Mouse (Mus musculus) neural tube, embryonic 14.5 days (tissue): ENCODE measurements around the gene Lama2. TPM values are rescaled to one million over a fixed set of nuclear protein-coding genes. Genes with fewer than 3 reads are reported as not detected.

Experiments
- ATAC-seq: fragments of 200-750 bp; cut with Nextera tagmentation; 2 replicates; pipeline ENCODE4 v1.8.0; 2017; ENCODE audit warnings: low read depth, mild to moderate bottlenecking, moderate TSS enrichment, moderate library complexity
- H3K27ac ChIP-seq: fragments of 300-500 bp; sonication (generic); 2 replicates; pipeline ENCODE4 v1.5.1; 2014; ENCODE audit warnings: low read depth, mild to moderate bottlenecking, control low read depth, low read length, moderate library complexity, mixed read lengths
- H3K27me3 ChIP-seq: fragments of 300-500 bp; sonication (generic); 2 replicates; pipeline ENCODE4 v1.6.1; 2014; ENCODE audit warnings: low read length; ENCODE audit not compliant: control insufficient read depth, insufficient read depth
- H3K36me3 ChIP-seq: fragments of 300-500 bp; sonication (generic); 2 replicates; pipeline ENCODE4 v1.6.1; 2014; ENCODE audit warnings: low read length, mixed read lengths; ENCODE audit not compliant: control insufficient read depth, insufficient read depth
- H3K4me1 ChIP-seq: fragments of 300-500 bp; sonication (generic); 2 replicates; pipeline ENCODE4 v1.6.1; 2014; ENCODE audit warnings: low read length; ENCODE audit not compliant: control insufficient read depth, insufficient read depth
- H3K4me2 ChIP-seq: fragments of 300-500 bp; sonication (generic); 2 replicates; pipeline ENCODE4 v1.6.1; 2014; ENCODE audit warnings: mild to moderate bottlenecking, low read depth, low read length, control low read depth
- H3K4me3 ChIP-seq: fragments of 300-500 bp; sonication (generic); 2 replicates; pipeline ENCODE4 v1.5.1; 2014; ENCODE audit warnings: low read depth, low read length, control low read depth, mixed read lengths
- H3K9ac ChIP-seq: fragments of 300-500 bp; sonication (generic); replicated peaks from 2 replicates; pipeline ENCODE4 v1.6.1; 2014; ENCODE audit warnings: low read depth, mild to moderate bottlenecking, control low read depth, low read length, mixed read lengths
- H3K9me3 ChIP-seq: fragments of 300-500 bp; sonication (generic); 2 replicates; pipeline ENCODE4 v1.6.1; 2016; ENCODE audit warnings: low read length; ENCODE audit not compliant: control insufficient read depth
- WGBS: fragments of 180-500 bp; shearing (Covaris S2); extraction: QIAGEN DNeasy Blood & Tissue Kit; methylation state at CpG from one replicate; pipeline ENCODE4 v1.1.7; 2014; 5-methylcytosine and 5-hydroxymethylcytosine counted together
- polyA plus RNA-seq: library from polyadenylated mRNA; unstranded; fragments of >200 nt; fragmentation: Nextera tagmentation; extraction: Ambion mirVana; gene quantifications from 2 replicates; pipeline ENCODE4 v1.2.1, GENCODE M21; 2014

Lama2 gene
- polyA plus RNA-seq, 1 experiment from 2014 or later: 0.86 TPM

GRCm38 (mm10) chr10:27305301-27305700 lies 314.3 kb downstream of the Lama2 start:
- Histone ChIP-seq H3K4me2 (no peak overlapping the region), H3K9me3 (no peaks in the 10 kb centered on the region), H3K9ac (no peak overlapping the region), H3K36me3 (no peaks in the 10 kb centered on the region), H3K27me3 (no peaks in the 10 kb centered on the region), H3K4me1 (no peaks in the 10 kb centered on the region), H3K4me3 (no peak overlapping the region), H3K27ac (no peak overlapping the region)
- 66% methylated on average over 3 of the region's 3 CpGs for WGBS
- ATAC-seq: no peak

DNA sequence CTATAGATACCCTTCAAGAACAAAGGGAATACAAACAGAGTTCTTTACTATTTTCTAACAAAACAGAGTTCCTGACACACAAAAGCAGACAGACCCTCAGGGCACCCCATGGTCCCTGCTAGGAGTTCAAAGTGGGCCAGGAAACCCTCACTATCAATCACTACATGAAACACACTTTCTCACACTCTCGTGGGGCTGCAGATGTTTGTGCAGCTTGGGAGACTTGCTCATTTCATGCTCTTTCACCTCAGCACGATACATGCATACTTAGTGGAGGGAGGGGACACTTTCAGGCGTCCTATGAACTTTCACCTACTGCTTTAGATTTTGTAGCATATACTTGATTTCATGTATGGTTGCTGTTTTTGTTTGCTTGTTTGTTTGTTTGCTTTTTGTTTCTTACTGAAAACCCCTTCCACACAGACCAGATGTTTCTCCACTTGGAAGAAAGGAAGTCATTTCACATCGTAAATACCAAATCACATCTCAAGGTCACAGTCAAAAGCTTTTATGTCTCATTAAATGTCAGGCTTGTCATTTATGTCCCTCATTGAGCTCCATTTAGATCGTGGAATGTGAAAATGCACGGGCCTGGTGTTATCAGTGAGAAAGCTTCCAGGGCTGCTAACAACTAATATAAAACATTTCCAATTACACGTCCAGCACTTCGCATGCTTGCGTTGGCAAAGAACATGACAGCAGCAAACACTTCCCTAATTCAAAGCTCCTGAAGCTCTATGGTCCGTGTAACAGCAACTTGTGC lies 334.3 kb downstream of the Lama2 start:
- Histone ChIP-seq H3K4me2 (no peak overlapping the region), H3K27ac (no peak overlapping the region), H3K9me3 (no peaks in the 10 kb centered on the region), H3K36me3 (no peaks in the 10 kb centered on the region), H3K4me1 (peaks cover 7% of the 10 kb centered on the region; the same call in 1 of the 2 replicates), H3K9ac (no peak overlapping the region), H3K4me3 (no peak overlapping the region), H3K27me3 (no peaks in the 10 kb centered on the region)
- peak; percentile 66; the same call in 1 of the 2 replicates for ATAC-seq
- WGBS: 24% methylated on average over 10 of the region's 10 CpGs

- no peak overlapping the region for H3K27ac ChIP-seq
- no peaks in the 10 kb centered on the region for H3K36me3 ChIP-seq
- no peaks in the 10 kb centered on the region for H3K9me3 ChIP-seq
- 61% methylated on average over 2 of the region's 2 CpGs for WGBS
- no peak for ATAC-seq
- no peak overlapping the region for H3K4me2 ChIP-seq
- H3K4me3 ChIP-seq: no peak overlapping the region
- no peaks in the 10 kb centered on the region for H3K4me1 ChIP-seq
- no peak overlapping the region for H3K9ac ChIP-seq
- no peaks in the 10 kb centered on the region for H3K27me3 ChIP-seq
These were observed 352.1 kb downstream of the Lama2 start for GRCm38 (mm10) chr10:27267432-27267831.

DNA sequence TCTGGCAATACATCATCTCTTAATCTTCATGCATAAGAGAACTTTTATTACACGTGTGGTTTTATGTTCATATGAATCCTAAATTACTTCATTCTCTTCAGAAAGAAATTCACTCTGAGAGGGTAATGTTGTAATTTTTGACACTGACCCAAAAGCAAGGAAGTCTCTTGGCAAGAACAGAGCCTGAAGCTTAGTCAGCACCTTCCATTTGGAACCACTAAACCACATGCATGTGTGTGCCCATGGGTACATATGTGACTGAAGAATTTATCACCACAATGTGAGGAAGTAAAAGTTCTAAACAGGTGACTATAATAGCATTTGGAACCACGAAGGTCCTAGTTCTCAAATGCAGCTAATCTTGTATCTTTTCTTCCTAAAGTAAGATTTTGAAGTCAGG lies 353.7 kb downstream of the Lama2 start:
- Histone ChIP-seq H3K27me3 (no peaks in the 10 kb centered on the region), H3K9me3 (no peaks in the 10 kb centered on the region), H3K27ac (no peak overlapping the region), H3K9ac (no peak overlapping the region), H3K4me2 (no peak overlapping the region), H3K36me3 (no peaks in the 10 kb centered on the region), H3K4me3 (no peak overlapping the region), H3K4me1 (no peaks in the 10 kb centered on the region)
- WGBS: 60% methylated on average over 2 of the region's 2 CpGs
- ATAC-seq: no peak

DNA sequence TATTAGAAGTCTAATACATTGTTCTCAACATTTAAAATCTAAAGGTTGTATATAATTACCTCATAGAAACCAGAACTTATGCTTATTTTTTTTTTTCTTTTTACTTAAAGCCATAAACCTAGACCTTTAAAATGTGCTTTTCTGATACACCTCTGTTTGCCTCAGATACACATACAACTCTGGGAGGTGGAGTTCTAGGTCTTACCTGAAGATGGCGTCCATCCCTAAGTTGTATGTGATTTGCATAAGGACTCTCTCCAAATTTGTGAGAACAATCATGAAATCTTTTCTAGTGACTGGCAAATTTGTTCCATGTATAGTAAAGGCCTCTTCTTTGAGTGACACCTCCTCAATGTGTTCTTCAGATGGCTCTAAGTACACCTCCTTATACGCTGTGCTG lies 354.8 kb downstream of the Lama2 start:
- Histone ChIP-seq H3K36me3 (no peaks in the 10 kb centered on the region), H3K9ac (no peak overlapping the region), H3K4me3 (no peak overlapping the region), H3K4me2 (no peak overlapping the region), H3K9me3 (no peaks in the 10 kb centered on the region), H3K4me1 (no peaks in the 10 kb centered on the region), H3K27ac (no peak overlapping the region), H3K27me3 (no peaks in the 10 kb centered on the region)
- WGBS: 54% methylated on average over 2 of the region's 2 CpGs
- no peak for ATAC-seq

- ATAC-seq: no peak
- 95% methylated on average over 1 of the region's 1 CpGs for WGBS
- no peak overlapping the region for H3K4me3 ChIP-seq
- no peak overlapping the region for H3K9ac ChIP-seq
- no peaks in the 10 kb centered on the region for H3K27me3 ChIP-seq
- no peaks in the 10 kb centered on the region for H3K36me3 ChIP-seq
- H3K4me2 ChIP-seq: no peak overlapping the region
- no peak overlapping the region for H3K27ac ChIP-seq
- H3K9me3 ChIP-seq: no peaks in the 10 kb centered on the region
- H3K4me1 ChIP-seq: no peaks in the 10 kb centered on the region
These were observed 369.8 kb downstream of the Lama2 start for GRCm38 (mm10) chr10:27249741-27250140.

GRCm38 (mm10) chr10:27234755-27235154 lies 384.8 kb downstream of the Lama2 start:
- Histone ChIP-seq H3K4me1 (peaks cover 4% of the 10 kb centered on the region; the same call in 1 of the 2 replicates), H3K9me3 (no peaks in the 10 kb centered on the region), H3K4me3 (no peak overlapping the region), H3K27me3 (no peaks in the 10 kb centered on the region), H3K27ac (no peak overlapping the region), H3K36me3 (no peaks in the 10 kb centered on the region), H3K9ac (no peak overlapping the region), H3K4me2 (no peak overlapping the region)
- peak; percentile 21; the same call in 1 of the 2 replicates for ATAC-seq
- 34% methylated on average over 4 of the region's 4 CpGs for WGBS

DNA sequence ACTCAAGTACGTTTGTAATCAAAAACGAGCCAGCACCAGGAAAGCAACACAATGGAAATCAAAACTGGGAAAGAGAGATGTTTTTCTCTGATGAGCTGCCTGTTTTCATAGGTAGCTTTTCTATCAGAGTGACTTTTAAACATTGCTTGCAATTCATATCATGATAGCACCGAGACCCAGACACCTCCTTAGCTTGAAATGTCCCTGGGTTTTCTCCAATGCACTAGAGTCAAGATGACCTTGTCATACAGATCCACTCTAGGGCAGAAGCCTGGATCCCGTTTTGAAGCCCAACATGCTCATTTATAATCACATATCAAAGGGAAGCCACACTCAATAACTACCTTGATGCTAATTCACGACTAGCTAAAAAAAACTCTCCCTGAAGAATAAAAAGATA lies 386.0 kb downstream of the Lama2 start:
- H3K4me1 ChIP-seq: peaks cover 4% of the 10 kb centered on the region; the same call in 1 of the 2 replicates
- ATAC-seq: no peak
- 86% methylated on average over 5 of the region's 5 CpGs for WGBS

GRCm38 (mm10) chr10:27223815-27224375 lies 395.7 kb downstream of the Lama2 start:
- no peaks in the 10 kb centered on the region for H3K36me3 ChIP-seq
- no peak overlapping the region for H3K9ac ChIP-seq
- no peaks in the 10 kb centered on the region for H3K9me3 ChIP-seq
- H3K4me3 ChIP-seq: no peak overlapping the region
- no peaks in the 10 kb centered on the region for H3K27me3 ChIP-seq
- H3K27ac ChIP-seq: no peak overlapping the region
- peaks cover 4% of the 10 kb centered on the region; the same call in 1 of the 2 replicates for H3K4me1 ChIP-seq
- no peak overlapping the region for H3K4me2 ChIP-seq
- 37% methylated on average over 8 of the region's 8 CpGs for WGBS
- peak; percentile 71; the same call in 1 of the 2 replicates for ATAC-seq

More for the DNA sequence above, 386.0 kb downstream of the Lama2 start:
- no peak overlapping the region for H3K4me3 ChIP-seq
- no peak overlapping the region for H3K4me2 ChIP-seq
- H3K27me3 ChIP-seq: no peaks in the 10 kb centered on the region
- H3K9ac ChIP-seq: no peak overlapping the region
- H3K9me3 ChIP-seq: no peaks in the 10 kb centered on the region
- no peaks in the 10 kb centered on the region for H3K36me3 ChIP-seq
- H3K27ac ChIP-seq: no peak overlapping the region
